Comparison of ENCODE assay signal across 34 mouse cellular contexts in genomic region chr11:75893956-75894355, GRCm38 (mm10).
"Had no signal": no experiment of that assay in that cellular context is flagged by ENCODE, and none has a peak within 500 bp of the region (broad histone marks: within the 10 kb centered on the region; RNA-seq: fewer than 3 reads in every experiment).

No protein-coding gene starts in this region.

- H3K4me1 ChIP-seq: heart, embryonic 12.5 days had no signal

- H3K27ac ChIP-seq: heart, embryonic 10.5 days; heart, embryonic 13.5 days; heart, embryonic 15.5 days; hindbrain, embryonic 10.5 days; hindbrain, embryonic 12.5 days; hindbrain, embryonic 13.5 days; hindbrain, embryonic 14.5 days; hindbrain, embryonic 15.5 days; hindbrain, postnatal 0 days; intestine, embryonic 15.5 days; kidney, embryonic 15.5 days; kidney, postnatal 0 days; layer of hippocampus, adult 2 months had no signal

- ATAC-seq: hindbrain, embryonic 16.5 days; hindbrain, postnatal 0 days; inflammation-experienced regulatory T-cells, adult 6 months; intestine, embryonic 15.5 days; intestine, embryonic 16.5 days; intestine, postnatal 0 days had no signal

- H3K27me3 ChIP-seq: heart, embryonic 15.5 days; hindbrain, embryonic 12.5 days; hindbrain, embryonic 13.5 days; hindbrain, embryonic 15.5 days; intestine, embryonic 15.5 days; kidney, embryonic 15.5 days had no signal

- H3K9me3 ChIP-seq: heart, embryonic 10.5 days; heart, embryonic 12.5 days; heart, embryonic 13.5 days; heart, embryonic 15.5 days; hindbrain, embryonic 10.5 days; hindbrain, embryonic 12.5 days; hindbrain, embryonic 13.5 days; hindbrain, embryonic 15.5 days; intestine, embryonic 15.5 days; kidney, embryonic 15.5 days had no signal

- H3K4me2 ChIP-seq: heart, embryonic 11.5 days; heart, embryonic 12.5 days; heart, embryonic 13.5 days; heart, embryonic 15.5 days; hindbrain, embryonic 12.5 days; hindbrain, embryonic 13.5 days; hindbrain, embryonic 14.5 days; hindbrain, embryonic 15.5 days; intestine, embryonic 15.5 days; kidney, embryonic 15.5 days had no signal

- H3K36me3 ChIP-seq: heart, embryonic 10.5 days; heart, embryonic 12.5 days; heart, embryonic 13.5 days; heart, embryonic 15.5 days; hindbrain, embryonic 10.5 days; hindbrain, embryonic 12.5 days; hindbrain, embryonic 13.5 days; hindbrain, embryonic 15.5 days; intestine, embryonic 15.5 days; kidney, embryonic 15.5 days had no signal

- H3K9ac ChIP-seq: heart, embryonic 12.5 days; heart, embryonic 13.5 days; heart, embryonic 15.5 days; hindbrain, embryonic 12.5 days; hindbrain, embryonic 13.5 days; hindbrain, embryonic 14.5 days; hindbrain, embryonic 15.5 days; intestine, embryonic 15.5 days; kidney, embryonic 15.5 days had no signal

- DNase-seq: heart, postnatal 10 days; heart, postnatal 14 days; heart, postnatal 36 days; heart, postnatal 4 days; kidney, adult 11 months; kidney, adult 18-20 months; kidney, adult 2 months; kidney, adult 8-10 months; kidney, adult 9 months; kidney, postnatal 10 days; kidney, postnatal 14 days; kidney, postnatal 25 days; kidney, postnatal 36 days; layer of hippocampus, adult 9-11 months; layer of hippocampus, postnatal 36 days had no signal

- H3K4me3 ChIP-seq: heart, embryonic 10.5 days; heart, embryonic 12.5 days; heart, embryonic 13.5 days; heart, embryonic 15.5 days; hindbrain, embryonic 10.5 days; hindbrain, embryonic 12.5 days; hindbrain, embryonic 13.5 days; hindbrain, embryonic 15.5 days; intestine, embryonic 15.5 days; kidney, embryonic 15.5 days; layer of hippocampus, adult 2 months had no signal
